Mouse (Mus musculus): ENCODE measurements around the gene Zfp58. TPM values are rescaled to one million over a fixed set of nuclear protein-coding genes. Genes with fewer than 3 reads are reported as not detected.

Zfp58 gene
- total RNA-seq (2014; rRNA removed): 3.8 and 5.2 TPM in 2 replicates
- polyA plus RNA-seq (2012; rRNA removed): 0.56 and 0.68 TPM in 2 replicates

- peaks cover 3% of the 10 kb centered on the region; the same call in 1 of the 2 replicates for H3K79me2 ChIP-seq (ENCODE audit: control insufficient read depth, insufficient read depth, low read length)
- H3K27ac ChIP-seq (replicated peaks; ENCODE audit: insufficient read depth, low read depth, low read length): peak within 1 kb of the TSS; percentile 9; the same call in 1 of the 2 replicates
- peak within 1 kb of the TSS; percentile 68 for H3K9ac ChIP-seq (ENCODE audit: low read depth, low read length)
- no peaks in the 10 kb centered on the region for H3K4me1 ChIP-seq (ENCODE audit: control insufficient read depth, insufficient read depth, low read length)
- no peak for TF ChIP-seq CTCF (IDR thresholded peaks at IDR 0.05; ENCODE audit: low read depth, low read length)
- no peak for TF ChIP-seq POLR2A (IDR thresholded peaks at IDR 0.05; ENCODE audit: extremely low read depth, insufficient read depth, low read length)
- H3K36me3 ChIP-seq (ENCODE audit: control insufficient read depth, insufficient read depth, low read length): peaks cover 9% of the 10 kb centered on the region
- peak within 1 kb of the TSS; percentile 76 for H3K4me3 ChIP-seq (ENCODE audit: insufficient read depth, low read depth, low read length)
- WGBS: under 1% methylated on average over 22 of the region's 22 CpGs
- H3K27me3 ChIP-seq (ENCODE audit: control insufficient read depth, insufficient read depth, low read length): no peaks in the 10 kb centered on the region
- DNase-seq (ENCODE audit: extremely low read depth, low read depth, low spot score): peak; percentile 92
Measured at GRCm38 (mm10) chr13:67500084-67500719, at the start of gene Zfp58. Gene Zfp58 (minus strand): TSS chr13:67500555.

GRCm38 (mm10) chr13:67545941-67546340 is 45.6 kb upstream of the Zfp58 start:
- no peaks in the 10 kb centered on the region for H3K27me3 ChIP-seq (ENCODE audit: control insufficient read depth, insufficient read depth, low read length)
- 100% methylated on average over 1 of the region's 1 CpGs for WGBS
- peaks cover 5% of the 10 kb centered on the region; the same call in 1 of the 2 replicates for H3K79me2 ChIP-seq (ENCODE audit: control insufficient read depth, insufficient read depth, low read length)
- no peaks in the 10 kb centered on the region for H3K4me1 ChIP-seq (ENCODE audit: control insufficient read depth, insufficient read depth, low read length)
- no peak overlapping the region for H3K27ac ChIP-seq (replicated peaks; ENCODE audit: insufficient read depth, low read depth, low read length)
- H3K9ac ChIP-seq (ENCODE audit: low read depth, low read length): no peak overlapping the region
- H3K36me3 ChIP-seq (ENCODE audit: control insufficient read depth, insufficient read depth, low read length): peaks cover 38% of the 10 kb centered on the region
- TF ChIP-seq CTCF (IDR thresholded peaks at IDR 0.05; ENCODE audit: low read depth, low read length) (no peak), POLR2A (IDR thresholded peaks at IDR 0.05; ENCODE audit: extremely low read depth, insufficient read depth, low read length) (no peak)
- no peak for DNase-seq (ENCODE audit: extremely low read depth, low read depth, low spot score)
- H3K4me3 ChIP-seq (ENCODE audit: insufficient read depth, low read depth, low read length): no peak overlapping the region

GRCm38 (mm10) chr13:67527049-67527730 is 26.8 kb upstream of the Zfp58 start:
- WGBS: 85% methylated on average over 3 of the region's 3 CpGs
- Histone ChIP-seq H3K27me3 (ENCODE audit: control insufficient read depth, insufficient read depth, low read length) (no peaks in the 10 kb centered on the region), H3K36me3 (ENCODE audit: control insufficient read depth, insufficient read depth, low read length) (no peaks in the 10 kb centered on the region), H3K9ac (ENCODE audit: low read depth, low read length) (no peak overlapping the region), H3K4me3 (ENCODE audit: insufficient read depth, low read depth, low read length) (no peak overlapping the region), H3K79me2 (ENCODE audit: control insufficient read depth, insufficient read depth, low read length) (peaks cover 15% of the 10 kb centered on the region; the same call in 1 of the 2 replicates), H3K27ac (replicated peaks; ENCODE audit: insufficient read depth, low read depth, low read length) (no peak overlapping the region), H3K4me1 (ENCODE audit: control insufficient read depth, insufficient read depth, low read length) (peaks cover 3% of the 10 kb centered on the region)
- no peak for DNase-seq (ENCODE audit: extremely low read depth, low read depth, low spot score)
- TF ChIP-seq POLR2A (IDR thresholded peaks at IDR 0.05; ENCODE audit: extremely low read depth, insufficient read depth, low read length) (no peak), CTCF (IDR thresholded peaks at IDR 0.05; ENCODE audit: low read depth, low read length) (no peak)

GRCm38 (mm10) chr13:67525753-67526410 is 25.5 kb upstream of the Zfp58 start, which contains the start of the genes Gm26965 and Zfp87:
Gene Gm26965 (minus strand): TSS chr13:67526151.
Gene Zfp87 (minus strand): TSS chr13:67526177.
- WGBS: under 1% methylated on average over 27 of the region's 27 CpGs
- Histone ChIP-seq H3K36me3 (ENCODE audit: control insufficient read depth, insufficient read depth, low read length) (peaks cover 2% of the 10 kb centered on the region; the same call in 1 of the 2 replicates), H3K4me3 (ENCODE audit: insufficient read depth, low read depth, low read length) (peak within 1 kb of the TSS; percentile 91), H3K79me2 (ENCODE audit: control insufficient read depth, insufficient read depth, low read length) (peaks cover 15% of the 10 kb centered on the region; the same call in 1 of the 2 replicates), H3K4me1 (ENCODE audit: control insufficient read depth, insufficient read depth, low read length) (peaks cover 3% of the 10 kb centered on the region), H3K9ac (ENCODE audit: low read depth, low read length) (peak within 1 kb of the TSS; percentile 87), H3K27me3 (ENCODE audit: control insufficient read depth, insufficient read depth, low read length) (no peaks in the 10 kb centered on the region), H3K27ac (replicated peaks; ENCODE audit: insufficient read depth, low read depth, low read length) (peak within 1 kb of the TSS; percentile 14)
- TF ChIP-seq POLR2A (IDR thresholded peaks at IDR 0.05; ENCODE audit: extremely low read depth, insufficient read depth, low read length) (peak; percentile 42; the same call in 1 of the 2 replicates), CTCF (IDR thresholded peaks at IDR 0.05; ENCODE audit: low read depth, low read length) (no peak)
- peak; percentile 93 for DNase-seq (ENCODE audit: extremely low read depth, low read depth, low spot score)

- H3K36me3 ChIP-seq (ENCODE audit: control insufficient read depth, insufficient read depth, low read length): peaks cover 5% of the 10 kb centered on the region
- H3K79me2 ChIP-seq (ENCODE audit: control insufficient read depth, insufficient read depth, low read length): peaks cover 3% of the 10 kb centered on the region; the same call in 1 of the 2 replicates
- 91% methylated on average over 1 of the region's 1 CpGs for WGBS
- H3K4me3 ChIP-seq (ENCODE audit: insufficient read depth, low read depth, low read length): no peak overlapping the region
- H3K4me1 ChIP-seq (ENCODE audit: control insufficient read depth, insufficient read depth, low read length): no peaks in the 10 kb centered on the region
- H3K27ac ChIP-seq (replicated peaks; ENCODE audit: insufficient read depth, low read depth, low read length): no peak overlapping the region
- H3K9ac ChIP-seq (ENCODE audit: low read depth, low read length): no peak overlapping the region
- DNase-seq (ENCODE audit: extremely low read depth, low read depth, low spot score): no peak
- H3K27me3 ChIP-seq (ENCODE audit: control insufficient read depth, insufficient read depth, low read length): no peaks in the 10 kb centered on the region
- no peak for TF ChIP-seq POLR2A (IDR thresholded peaks at IDR 0.05; ENCODE audit: extremely low read depth, insufficient read depth, low read length)
- no peak for TF ChIP-seq CTCF (IDR thresholded peaks at IDR 0.05; ENCODE audit: low read depth, low read length)
Measured at GRCm38 (mm10) chr13:67500908-67501307, 553 bp upstream of the Zfp58 start.

Measured in liver, adult 2 months (tissue).